Mouse (Mus musculus): ENCODE data around the gene Psmd9. TPM values are rescaled to one million over a fixed set of nuclear protein-coding genes. Genes with fewer than 3 reads are reported as not detected.

Psmd9 gene
- polyA plus RNA-seq, 1 experiment from 2014 or later = 76.0 TPM

DNA sequence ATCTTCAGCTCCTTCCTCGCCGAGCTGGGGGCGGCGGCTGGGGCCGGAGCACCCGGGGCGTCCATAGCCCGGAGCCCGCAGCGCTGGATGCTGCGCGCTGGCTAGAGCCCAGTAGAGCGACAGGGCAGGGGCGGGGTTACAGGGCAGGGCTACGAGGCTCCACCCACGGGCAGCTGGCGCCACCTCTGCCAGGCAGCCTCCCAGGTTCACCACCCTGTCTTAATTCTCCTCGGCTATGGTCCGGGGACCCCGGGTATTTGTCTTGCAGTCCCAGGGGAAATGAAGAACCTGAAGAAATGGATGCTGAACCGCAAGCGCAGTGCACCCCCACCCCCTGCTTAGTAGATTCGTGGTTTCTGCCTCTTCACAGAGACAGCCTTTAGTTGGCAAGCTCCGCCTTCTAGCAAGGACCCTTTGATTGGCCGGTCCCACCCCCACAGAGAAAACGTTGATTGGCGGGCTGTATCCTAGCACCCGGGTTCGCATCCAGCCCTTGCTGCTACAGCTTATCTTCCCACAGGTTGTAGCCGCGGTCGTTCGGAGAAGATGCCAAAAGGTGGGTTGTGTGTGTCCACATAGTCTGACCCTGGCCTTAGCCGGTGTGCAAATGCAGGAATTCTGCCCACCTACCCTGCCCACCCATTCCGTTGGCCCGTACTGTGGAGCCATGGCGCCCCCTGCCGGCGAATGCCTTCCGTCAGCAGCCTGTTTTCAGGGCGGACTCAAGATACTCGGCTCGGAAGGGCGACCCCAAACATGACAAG lies 36.7 kb upstream of the Psmd9 start, which contains the start of gene Rhof:
Gene Rhof, minus strand, starts transcription at position 385 of the 764 bp plus-strand sequence.
- under 1% methylated on average over 44 of the region's 44 CpGs for WGBS (ENCODE audit: insufficient replicate concordance)

DNA sequence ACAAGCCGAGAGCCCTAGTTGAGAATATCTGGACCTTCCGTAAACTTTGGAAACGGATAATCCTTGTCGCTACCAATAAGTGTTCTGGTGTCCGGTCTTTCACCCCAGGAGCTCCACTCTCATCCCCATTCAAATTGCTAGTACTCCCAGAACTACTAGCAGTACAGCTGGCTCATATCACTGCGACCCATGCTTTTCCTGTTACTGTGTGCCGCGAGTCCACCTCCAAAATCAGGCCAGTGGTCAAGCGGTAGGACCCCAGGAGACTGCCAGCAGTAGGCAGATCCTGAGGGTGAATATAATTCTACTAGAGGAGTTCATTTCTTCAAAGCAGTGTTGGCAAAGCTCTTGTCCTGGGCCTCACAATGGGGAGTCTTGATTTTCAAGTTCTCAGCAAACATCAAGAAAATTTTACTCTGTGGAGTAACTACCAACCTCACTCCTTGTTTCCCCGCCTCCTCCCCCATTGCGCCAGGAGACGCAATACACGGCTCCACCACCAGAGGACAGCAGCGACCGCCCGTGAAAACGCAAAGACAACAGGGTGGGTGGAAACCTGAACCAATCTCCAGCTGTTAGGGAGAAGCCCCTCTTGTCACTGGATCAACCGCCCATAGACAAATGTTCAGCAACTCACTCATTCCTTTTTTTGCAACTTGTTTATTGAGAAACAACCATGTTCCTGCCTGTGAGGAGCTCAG lies 36.0 kb upstream of the Psmd9 start:
- Histone ChIP-seq H3K27ac (peak overlapping the region; percentile 100), H3K9me3 (replicated peaks) (no peaks in the 10 kb centered on the region), H3K36me3 (peaks cover 31% of the 10 kb centered on the region), H3K4me1 (replicated peaks) (peaks cover 92% of the 10 kb centered on the region), H3K4me2 (peak overlapping the region; percentile 81), H3K4me3 (replicated peaks) (peak overlapping the region; percentile 56), H3K27me3 (0 out of 2 replicates have a peak, but pooled peaks cover 9% of the 10 kb centered on the region), H3K9ac (0 out of 2 replicates have a peak overlapping the region, but pooled peaks have one; percentile 42)
- peak; percentile 71 for DNase-seq
- 18% methylated on average over 18 of the region's 18 CpGs for WGBS (ENCODE audit: insufficient replicate concordance)
- ATAC-seq (ENCODE audit: low read depth) = no peak

More for the DNA sequence above, 36.7 kb upstream of the Psmd9 start, which contains the start of gene Rhof:
- Histone ChIP-seq H3K27me3 (0 out of 2 replicates have a peak, but pooled peaks cover 9% of the 10 kb centered on the region), H3K4me3 (replicated peaks) (peak within 1 kb of the TSS; percentile 56), H3K4me2 (peak within 1 kb of the TSS; percentile 81), H3K9me3 (replicated peaks) (no peaks in the 10 kb centered on the region), H3K36me3 (peaks cover 27% of the 10 kb centered on the region), H3K9ac (peak within 1 kb of the TSS; percentile 73), H3K27ac (peak within 1 kb of the TSS; percentile 100), H3K4me1 (replicated peaks) (peaks cover 85% of the 10 kb centered on the region)
- peak; percentile 80 for ATAC-seq (ENCODE audit: low read depth)
- peak; percentile 89 for DNase-seq

DNA sequence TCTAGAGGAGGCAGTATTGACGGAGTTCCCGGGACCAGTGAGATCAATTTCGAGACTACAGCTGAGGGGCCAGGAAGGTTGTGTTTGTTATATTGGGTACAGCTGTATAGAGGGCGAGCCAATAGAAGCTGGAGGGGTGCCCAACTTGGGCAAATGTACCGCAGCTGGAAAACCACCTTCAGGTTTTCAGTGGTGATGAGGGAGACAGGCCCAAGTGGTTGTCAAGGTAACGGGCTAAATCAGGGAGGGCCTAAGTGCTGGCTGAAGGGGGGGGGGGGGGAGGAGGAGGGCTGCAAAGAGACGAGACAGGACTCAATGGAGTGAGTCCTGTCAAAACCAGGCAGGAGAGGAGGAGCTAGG lies 35.4 kb upstream of the Psmd9 start:
- Histone ChIP-seq H3K9ac (no peak overlapping the region), H3K4me1 (replicated peaks) (peaks cover 93% of the 10 kb centered on the region), H3K27me3 (0 out of 2 replicates have a peak, but pooled peaks cover 9% of the 10 kb centered on the region), H3K36me3 (peaks cover 31% of the 10 kb centered on the region), H3K4me3 (replicated peaks) (no peak overlapping the region), H3K4me2 (peak overlapping the region; percentile 100), H3K9me3 (replicated peaks) (no peaks in the 10 kb centered on the region), H3K27ac (peak overlapping the region; percentile 100)
- ATAC-seq (ENCODE audit: low read depth) = no peak
- WGBS (ENCODE audit: insufficient replicate concordance) = 56% methylated on average over 7 of the region's 7 CpGs
- no peak for DNase-seq

DNA sequence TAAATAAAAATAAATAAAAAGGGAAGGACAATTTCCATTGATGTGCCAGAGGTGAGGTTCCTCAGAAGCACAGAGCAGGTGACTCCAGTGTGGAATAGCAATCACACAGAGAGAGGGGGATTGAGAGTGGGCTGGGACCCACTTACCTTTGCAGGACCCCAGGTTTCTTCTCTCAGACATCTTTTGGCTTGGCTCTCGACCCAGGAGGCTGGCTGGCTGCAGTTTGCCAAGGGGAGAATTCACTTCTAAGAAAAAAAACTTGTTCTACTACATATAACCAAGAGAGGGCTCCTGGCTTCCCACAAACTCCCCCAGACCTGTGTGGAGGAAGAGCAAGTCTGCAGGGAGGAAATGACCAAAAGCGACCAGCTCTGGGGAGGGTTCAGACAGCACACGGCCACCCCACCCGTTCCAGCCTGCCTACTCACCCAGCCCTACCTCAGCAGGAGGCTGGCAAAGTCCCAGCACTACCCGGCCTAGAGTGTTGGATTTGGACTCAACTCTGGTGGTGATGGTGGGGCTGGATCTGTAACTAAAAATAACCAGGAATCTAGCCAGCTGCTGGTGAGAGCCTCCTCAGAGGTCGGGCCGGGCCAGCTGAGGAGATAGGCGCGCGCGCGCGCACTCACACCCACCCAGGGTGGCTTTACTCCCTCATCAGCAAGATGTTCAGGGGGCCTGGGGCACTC lies 34.9 kb upstream of the Psmd9 start:
- peaks cover 91% of the 10 kb centered on the region for H3K4me1 ChIP-seq (replicated peaks)
- H3K36me3 ChIP-seq = peaks cover 31% of the 10 kb centered on the region
- no peaks in the 10 kb centered on the region for H3K9me3 ChIP-seq (replicated peaks)
- DNase-seq (no peak), ATAC-seq (ENCODE audit: low read depth) (no peak)
- H3K4me2 ChIP-seq = peak overlapping the region; percentile 100
- H3K9ac ChIP-seq = peak overlapping the region; percentile 100
- 46% methylated on average over 13 of the region's 13 CpGs for WGBS (ENCODE audit: insufficient replicate concordance)
- 0 out of 2 replicates have a peak, but pooled peaks cover 9% of the 10 kb centered on the region for H3K27me3 ChIP-seq
- H3K27ac ChIP-seq = peak overlapping the region; percentile 100
- H3K4me3 ChIP-seq (replicated peaks) = peak overlapping the region; percentile 96

DNA sequence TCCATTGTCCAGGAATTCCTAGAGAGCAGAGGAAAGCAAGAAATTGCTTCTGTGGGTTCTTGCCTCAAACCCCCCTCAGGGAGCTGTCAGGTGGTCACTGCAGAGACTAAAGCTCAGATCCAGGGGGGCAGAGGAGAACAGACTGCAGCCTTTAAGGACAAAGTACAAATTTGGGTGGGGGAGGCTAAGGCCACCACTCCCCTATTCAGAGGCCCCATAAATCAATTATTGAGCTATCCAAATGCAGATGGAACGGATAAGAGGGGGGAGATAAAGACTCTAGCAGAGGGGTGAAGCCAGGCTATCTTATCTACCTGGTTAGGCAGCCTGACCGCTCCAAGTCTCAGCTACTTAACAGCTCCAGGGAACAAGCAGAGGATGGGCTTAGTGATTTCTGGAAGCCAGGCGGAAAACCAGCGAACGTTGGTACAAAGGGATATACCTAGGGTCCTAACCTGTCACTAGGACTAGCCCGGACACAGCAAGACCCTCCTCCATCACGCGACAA lies 34.3 kb upstream of the Psmd9 start:
- Histone ChIP-seq H3K36me3 (peaks cover 31% of the 10 kb centered on the region), H3K4me1 (replicated peaks) (peaks cover 91% of the 10 kb centered on the region), H3K9me3 (replicated peaks) (no peaks in the 10 kb centered on the region), H3K27me3 (0 out of 2 replicates have a peak, but pooled peaks cover 4% of the 10 kb centered on the region), H3K9ac (peak overlapping the region; percentile 100), H3K4me2 (peak overlapping the region; percentile 100), H3K4me3 (replicated peaks) (peak overlapping the region; percentile 96), H3K27ac (peak overlapping the region; percentile 100)
- ATAC-seq (ENCODE audit: low read depth) (no peak), DNase-seq (no peak)
- 50% methylated on average over 8 of the region's 8 CpGs for WGBS (ENCODE audit: insufficient replicate concordance)

DNA sequence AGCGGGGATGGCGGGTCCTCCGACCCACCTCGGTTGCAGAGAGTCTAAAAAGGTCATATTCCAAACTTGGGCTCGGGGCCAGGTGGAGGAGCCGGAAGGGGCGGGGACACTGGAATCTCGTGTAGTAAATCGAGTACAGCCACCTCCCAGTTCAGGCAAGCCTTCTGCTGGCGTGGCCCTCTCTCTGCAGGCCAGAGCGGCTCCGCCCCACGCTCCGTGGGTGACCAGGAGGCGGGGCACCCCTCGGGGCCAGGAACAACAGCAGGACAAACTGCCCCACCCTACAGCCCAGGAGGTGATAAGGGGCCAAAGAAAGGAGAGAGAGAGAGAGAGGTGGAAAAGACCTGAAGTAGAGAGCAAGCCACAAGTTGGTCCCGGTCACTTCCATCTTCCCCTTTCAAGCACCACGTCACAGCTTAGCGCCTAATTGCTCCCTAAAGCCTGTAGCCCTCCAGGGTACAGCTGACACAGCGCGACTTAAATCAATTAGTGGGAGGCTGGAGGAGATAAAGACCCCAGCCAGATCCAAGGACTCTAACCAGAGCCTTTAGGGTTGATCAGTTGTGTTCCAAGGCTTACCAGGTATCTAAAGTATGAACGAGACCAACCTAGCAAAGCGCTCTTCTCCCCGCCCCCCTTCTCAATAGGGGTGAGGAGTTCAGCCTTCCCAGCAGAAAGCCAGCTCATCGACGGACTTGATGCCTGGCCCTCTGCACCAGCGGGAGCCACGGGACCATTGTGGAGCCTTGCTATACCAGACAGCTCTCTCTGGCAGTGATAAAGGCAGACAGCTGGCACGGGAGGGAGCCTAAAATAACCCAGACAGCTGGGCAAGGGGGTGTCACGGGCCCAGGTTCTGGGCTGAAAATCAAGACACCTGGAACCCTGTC lies 33.5 kb upstream of the Psmd9 start:
- H3K36me3 ChIP-seq = peaks cover 31% of the 10 kb centered on the region
- H3K4me3 ChIP-seq (replicated peaks) = peak overlapping the region; percentile 96
- H3K27ac ChIP-seq = peak overlapping the region; percentile 100
- peak overlapping the region; percentile 100 for H3K4me2 ChIP-seq
- DNase-seq (peak; percentile 86), ATAC-seq (ENCODE audit: low read depth) (peak; percentile 34)
- H3K9ac ChIP-seq = peak overlapping the region; percentile 100
- 9% methylated on average over 30 of the region's 30 CpGs for WGBS (ENCODE audit: insufficient replicate concordance)
- H3K9me3 ChIP-seq (replicated peaks) = no peaks in the 10 kb centered on the region
- H3K27me3 ChIP-seq = 0 out of 2 replicates have a peak, but pooled peaks cover 1% of the 10 kb centered on the region
- peaks cover 91% of the 10 kb centered on the region for H3K4me1 ChIP-seq (replicated peaks)

DNA sequence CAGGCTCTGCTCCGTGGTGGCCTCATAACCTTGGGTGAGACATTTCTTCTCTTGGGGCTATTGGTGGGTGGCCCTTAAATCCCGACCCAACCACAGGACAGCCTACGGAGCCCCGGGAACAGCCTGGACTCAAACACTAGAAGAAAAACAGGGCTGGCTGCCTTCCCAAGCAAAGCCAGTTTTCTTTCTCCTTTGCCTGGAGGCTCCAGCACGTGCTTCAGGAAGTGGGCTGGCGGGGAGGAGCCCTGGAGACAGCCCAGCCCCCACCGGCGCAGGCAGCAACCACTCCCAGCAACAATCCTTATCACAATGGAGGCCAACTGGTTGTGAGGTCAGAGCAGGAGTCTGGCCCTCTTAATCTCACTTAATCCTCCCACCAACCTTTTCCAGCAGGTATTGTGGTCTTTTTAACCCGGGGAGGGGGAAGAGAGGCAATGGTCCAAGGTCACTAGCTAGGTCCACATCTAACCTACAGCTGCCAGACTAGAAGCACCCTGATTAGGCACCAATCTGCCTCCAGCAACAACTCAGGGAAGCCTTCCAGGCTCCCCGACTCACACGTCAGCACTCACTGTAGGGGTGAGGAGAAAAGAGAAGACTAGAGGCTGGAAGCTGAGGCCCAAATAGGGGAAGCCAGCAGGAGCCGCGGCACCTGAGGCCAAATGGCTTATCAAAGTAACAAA lies 32.7 kb upstream of the Psmd9 start:
- Histone ChIP-seq H3K36me3 (peaks cover 31% of the 10 kb centered on the region), H3K27ac (peak overlapping the region; percentile 100), H3K9ac (peak overlapping the region; percentile 100), H3K4me3 (replicated peaks) (peak overlapping the region; percentile 96), H3K9me3 (replicated peaks) (no peaks in the 10 kb centered on the region), H3K4me2 (peak overlapping the region; percentile 100), H3K27me3 (no peaks in the 10 kb centered on the region), H3K4me1 (replicated peaks) (peaks cover 83% of the 10 kb centered on the region)
- 1% methylated on average over 13 of the region's 13 CpGs for WGBS (ENCODE audit: insufficient replicate concordance)
- peak; percentile 91 for DNase-seq
- ATAC-seq (ENCODE audit: low read depth) = peak; percentile 64

DNA sequence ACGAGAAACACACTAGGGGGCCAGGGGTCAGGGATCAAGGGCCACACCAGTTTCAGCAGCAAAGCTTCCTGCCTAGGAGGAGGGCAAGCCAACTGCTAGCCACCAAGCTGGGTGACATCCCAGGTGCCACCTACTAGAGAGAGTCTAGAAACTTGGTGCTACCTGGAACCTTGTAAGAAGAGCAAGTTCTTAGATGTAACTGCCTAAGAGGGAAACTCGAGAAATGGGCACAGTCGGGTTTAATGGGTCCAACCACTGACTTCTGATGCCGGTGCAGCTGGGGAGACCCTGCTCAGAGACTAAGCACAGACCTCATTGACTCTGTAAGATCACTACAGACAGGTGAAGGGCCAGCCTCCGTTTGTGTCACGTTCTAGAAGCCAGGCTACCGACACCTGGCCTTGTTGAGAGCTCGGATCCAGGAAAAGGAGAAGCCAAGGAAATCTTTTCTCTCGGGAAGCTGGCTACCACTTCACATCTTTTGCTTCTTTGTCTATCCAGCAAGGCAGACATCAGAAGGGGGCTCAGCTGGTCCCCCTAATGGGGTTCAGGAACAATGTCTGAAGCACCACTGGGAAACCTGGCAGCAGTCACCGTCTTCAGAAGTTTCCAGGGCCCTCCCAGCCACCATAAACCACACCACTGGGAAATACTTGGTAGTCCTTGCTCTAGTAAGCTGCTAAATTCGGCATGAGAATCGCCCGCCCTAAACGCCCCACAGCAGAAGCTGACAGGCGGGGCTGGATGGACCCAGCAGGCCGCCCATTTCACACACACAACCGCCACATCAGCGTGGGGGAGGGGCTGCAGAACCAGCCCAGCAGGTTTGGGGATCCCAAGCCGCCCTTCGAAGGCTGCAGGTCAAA lies 31.9 kb upstream of the Psmd9 start:
- Histone ChIP-seq H3K4me1 (replicated peaks) (peaks cover 75% of the 10 kb centered on the region), H3K4me3 (replicated peaks) (peak overlapping the region; percentile 96), H3K27me3 (no peaks in the 10 kb centered on the region), H3K9me3 (replicated peaks) (no peaks in the 10 kb centered on the region), H3K9ac (peak overlapping the region; percentile 100), H3K27ac (peak overlapping the region; percentile 100), H3K4me2 (peak overlapping the region; percentile 100), H3K36me3 (peaks cover 31% of the 10 kb centered on the region)
- 3% methylated on average over 20 of the region's 20 CpGs for WGBS (ENCODE audit: insufficient replicate concordance)
- ATAC-seq (ENCODE audit: low read depth) = peak; percentile 19
- peak; percentile 84 for DNase-seq

DNA sequence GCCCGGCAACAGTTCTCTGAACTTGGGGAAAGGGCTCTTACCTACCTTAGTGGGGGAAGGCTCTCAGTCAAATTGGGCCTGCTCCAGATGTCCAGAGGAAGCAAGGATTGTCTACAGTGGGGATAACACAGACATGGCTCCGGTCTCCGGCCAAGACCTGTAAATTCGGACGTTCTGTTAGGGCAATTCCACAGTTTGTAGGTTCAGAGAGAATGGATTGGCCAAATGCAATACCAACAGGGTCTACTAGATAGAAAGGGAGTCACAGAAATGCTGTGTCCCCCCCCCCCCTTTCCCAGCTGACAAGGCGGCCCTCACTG lies 31.3 kb upstream of the Psmd9 start:
- Histone ChIP-seq H3K27me3 (no peaks in the 10 kb centered on the region), H3K36me3 (peaks cover 31% of the 10 kb centered on the region), H3K9ac (peak overlapping the region; percentile 100), H3K4me2 (peak overlapping the region; percentile 100), H3K4me1 (replicated peaks) (peaks cover 69% of the 10 kb centered on the region), H3K27ac (peak overlapping the region; percentile 100), H3K4me3 (replicated peaks) (peak overlapping the region; percentile 96), H3K9me3 (replicated peaks) (no peaks in the 10 kb centered on the region)
- WGBS (ENCODE audit: insufficient replicate concordance) = 4% methylated on average over 6 of the region's 6 CpGs
- ATAC-seq (ENCODE audit: low read depth) (no peak), DNase-seq (no peak)

Measured in liver, embryonic 13.5 days (tissue).